Mouse (Mus musculus) right cerebral cortex, postnatal 10 days (tissue): ENCODE data around the gene Ssh2.
A peak's percentile ranks its signal among the peaks of the same experiment; 100 is the strongest.

Experiments
- DNase-seq, 2 experiments: peaks; one replicate each; pipeline ENCODE4 v3.0.0; 2021; ENCODE audit warnings: low spot score in 2 of 2

Ssh2 gene

GRCm38 (mm10) chr11:77462283-77463100 lies 246.4 kb downstream of the Ssh2 start, which contains the start of gene Coro6:
Coro6 (plus strand) TSS chr11:77462411.
- peak in 1 of 2 experiments; percentile 47 for DNase-seq

GRCm38 (mm10) chr11:77463101-77463445 lies 247.0 kb downstream of the Ssh2 start:
- peak in 1 of 2 experiments; percentile 33 for DNase-seq

- peak in 1 of 2 experiments; percentile 28 for DNase-seq
These were observed 247.7 kb downstream of the Ssh2 start for GRCm38 (mm10) chr11:77463786-77464185.

GRCm38 (mm10) chr11:77464684-77465083 lies 248.6 kb downstream of the Ssh2 start:
- DNase-seq = peak in 1 of 2 experiments; percentile 28

GRCm38 (mm10) chr11:77465111-77465510 lies 249.0 kb downstream of the Ssh2 start:
- no peak for DNase-seq

GRCm38 (mm10) chr11:77466544-77466943 lies 250.5 kb downstream of the Ssh2 start:
- no peak for DNase-seq

- peak; percentile 69 to 80 for DNase-seq
These were observed 251.1 kb downstream of the Ssh2 start for GRCm38 (mm10) chr11:77467157-77467556.

- peak; percentile 79 to 87 for DNase-seq
These were observed 251.7 kb downstream of the Ssh2 start for GRCm38 (mm10) chr11:77467784-77468183.

- peak in 1 of 2 experiments; percentile 28 for DNase-seq
These were observed 252.3 kb downstream of the Ssh2 start for GRCm38 (mm10) chr11:77468397-77468796.

- peak in 1 of 2 experiments; percentile 26 for DNase-seq
These were observed 255.3 kb downstream of the Ssh2 start for GRCm38 (mm10) chr11:77471407-77471806.

- peak in 1 of 2 experiments; percentile 22 for DNase-seq
These were observed 256.7 kb downstream of the Ssh2 start for GRCm38 (mm10) chr11:77472775-77473174.

- peak in 1 of 2 experiments; percentile 37 for DNase-seq
These were observed 260.1 kb downstream of the Ssh2 start for GRCm38 (mm10) chr11:77476216-77476615.

- no peak for DNase-seq
These were observed 260.8 kb downstream of the Ssh2 start for GRCm38 (mm10) chr11:77476895-77477294.

GRCm38 (mm10) chr11:77483043-77483442 lies 267.0 kb downstream of the Ssh2 start:
- peak in 1 of 2 experiments; percentile 36 for DNase-seq

- DNase-seq = no peak
These were observed 267.6 kb downstream of the Ssh2 start for GRCm38 (mm10) chr11:77483510-77484255.

GRCm38 (mm10) chr11:77485229-77485628 lies 269.1 kb downstream of the Ssh2 start:
- DNase-seq = peak in 1 of 2 experiments; percentile 30

GRCm38 (mm10) chr11:77486798-77487197 lies 270.7 kb downstream of the Ssh2 start:
- DNase-seq = peak; percentile 77 to 84

- no peak for DNase-seq
These were observed 272.9 kb downstream of the Ssh2 start for GRCm38 (mm10) chr11:77488771-77489581.

- peak; percentile 89 to 91 for DNase-seq
These were observed 273.6 kb downstream of the Ssh2 start, which contains the start of gene Ankrd13b for GRCm38 (mm10) chr11:77489591-77490235. Ankrd13b (minus strand) TSS chr11:77489678.

GRCm38 (mm10) chr11:77490451-77490850 lies 274.4 kb downstream of the Ssh2 start:
- DNase-seq = no peak

- DNase-seq = peak; percentile 95 to 96
These were observed 275.0 kb downstream of the Ssh2 start for GRCm38 (mm10) chr11:77491123-77491501.
